Mouse (Mus musculus) layer of hippocampus, adult 11-12 months (tissue): ENCODE measurements around the gene Rptor.

ENCODE experiments used
- DNase-seq: peaks from one replicate; pipeline ENCODE4 v3.0.0; 2022; ENCODE audit warnings: low spot score

The Rptor gene

GRCm38 (mm10) chr11:119607464-119607863 lies 4.8 kb downstream of the Rptor start:
- no peak for DNase-seq

GRCm38 (mm10) chr11:119611496-119611895 lies 8.8 kb downstream of the Rptor start:
- DNase-seq, result no peak

GRCm38 (mm10) chr11:119612179-119612578 lies 9.5 kb downstream of the Rptor start:
- DNase-seq, result no peak

- no peak for DNase-seq
Observed at GRCm38 (mm10) chr11:119615087-119615486, 12.4 kb downstream of the Rptor start.

- DNase-seq, result peak; percentile 65
Observed at GRCm38 (mm10) chr11:119618763-119619162, 16.1 kb downstream of the Rptor start.

GRCm38 (mm10) chr11:119621266-119621665 lies 18.6 kb downstream of the Rptor start:
- no peak for DNase-seq

GRCm38 (mm10) chr11:119623800-119624199 lies 21.1 kb downstream of the Rptor start:
- no peak for DNase-seq

- DNase-seq, result no peak
Observed at GRCm38 (mm10) chr11:119624401-119624800, 21.7 kb downstream of the Rptor start.

GRCm38 (mm10) chr11:119624955-119625354 lies 22.2 kb downstream of the Rptor start:
- peak; percentile 22 for DNase-seq

- no peak for DNase-seq
Observed at GRCm38 (mm10) chr11:119625476-119625875, 22.8 kb downstream of the Rptor start.

- no peak for DNase-seq
Observed at GRCm38 (mm10) chr11:119625943-119626342, 23.2 kb downstream of the Rptor start.

GRCm38 (mm10) chr11:119627243-119627642 lies 24.5 kb downstream of the Rptor start:
- DNase-seq, result no peak

- no peak for DNase-seq
Observed at GRCm38 (mm10) chr11:119629072-119629471, 26.4 kb downstream of the Rptor start.

- no peak for DNase-seq
Observed at GRCm38 (mm10) chr11:119630329-119630728, 27.6 kb downstream of the Rptor start.

- no peak for DNase-seq
Observed at GRCm38 (mm10) chr11:119631222-119631870, 28.6 kb downstream of the Rptor start.

GRCm38 (mm10) chr11:119636371-119636883 lies 33.7 kb downstream of the Rptor start:
- no peak for DNase-seq

- no peak for DNase-seq
Observed at GRCm38 (mm10) chr11:119637519-119637918, 34.8 kb downstream of the Rptor start.

GRCm38 (mm10) chr11:119640491-119640890 lies 37.8 kb downstream of the Rptor start:
- DNase-seq, result no peak

- DNase-seq, result no peak
Observed at GRCm38 (mm10) chr11:119641831-119642381, 39.2 kb downstream of the Rptor start.

GRCm38 (mm10) chr11:119643347-119643746 lies 40.6 kb downstream of the Rptor start:
- DNase-seq, result no peak

- DNase-seq, result no peak
Observed at GRCm38 (mm10) chr11:119644140-119644539, 41.4 kb downstream of the Rptor start.

GRCm38 (mm10) chr11:119644612-119645379 lies 42.1 kb downstream of the Rptor start:
- no peak for DNase-seq

- DNase-seq, result no peak
Observed at GRCm38 (mm10) chr11:119650456-119650855, 47.8 kb downstream of the Rptor start.
